Mouse (Mus musculus): Measurements from ENCODE around the gene Ceacam15. TPM values are rescaled to one million over a fixed set of nuclear protein-coding genes. Genes with fewer than 3 reads are reported as not detected.
"Not testable (repeated sequence)": the region's sequence is repeated elsewhere in the genome, so short reads cannot be mapped to it uniquely, and the experiment has no call there.

The Ceacam15 gene
- polyA plus RNA-seq, 1 experiment: not detected

DNA sequence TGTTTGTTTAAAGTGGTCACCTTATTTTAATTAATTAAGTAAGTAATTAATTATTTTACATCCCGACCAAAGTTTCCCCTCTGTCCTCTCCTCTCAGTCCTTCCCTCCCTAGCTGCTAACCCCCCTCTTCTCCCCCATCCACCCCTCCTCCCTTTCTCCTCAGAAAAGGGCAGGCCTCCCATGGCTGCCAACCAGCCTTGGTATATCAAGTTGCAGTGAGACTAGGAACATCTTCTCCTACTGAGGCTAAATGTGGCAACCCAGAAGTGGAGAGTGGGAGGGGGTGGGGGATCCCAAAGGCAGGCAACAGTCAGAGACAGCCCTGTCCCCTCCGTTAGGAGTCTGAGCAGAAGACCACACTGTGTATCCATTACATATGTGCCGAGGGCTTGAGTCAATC, 40.4 kb downstream of the Ceacam15 start:
- Histone ChIP-seq H3K27me3 (ENCODE audit: control insufficient read depth) (no peaks in the 10 kb centered on the region), H3K4me1 (ENCODE audit: control insufficient read depth) (no peaks in the 10 kb centered on the region), H3K4me3 (replicated peaks) (no peak overlapping the region), H3K36me3 (ENCODE audit: control insufficient read depth) (no peaks in the 10 kb centered on the region), H3K9me3 (ENCODE audit: control insufficient read depth, low read length) (no peaks in the 10 kb centered on the region)
- no peak for TF ChIP-seq TAL1 (IDR thresholded peaks at IDR 0.05; ENCODE audit: low read length)
- no peak for TF ChIP-seq GATA1 (IDR thresholded peaks at IDR 0.05; ENCODE audit: low read length)

DNA sequence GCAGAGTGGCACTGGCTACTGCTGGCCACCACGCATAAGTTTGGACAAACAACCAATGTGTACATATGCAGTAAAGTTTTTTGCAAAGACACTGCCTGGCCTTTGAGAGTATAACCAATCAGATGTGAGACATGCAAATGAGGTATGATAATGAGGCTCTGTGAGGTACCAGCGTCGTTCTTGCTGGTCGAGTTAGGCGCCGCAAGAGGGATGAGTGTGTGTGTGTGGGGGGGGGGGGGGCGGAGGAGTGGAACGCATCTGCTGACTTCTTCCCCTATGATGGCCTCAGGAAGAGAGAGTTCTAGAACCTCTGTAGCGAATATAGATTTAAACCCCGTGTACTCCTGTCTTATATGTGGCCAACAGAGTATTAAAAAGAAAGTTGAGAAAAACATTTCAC, 41.6 kb downstream of the Ceacam15 start:
- not testable (repeated sequence) for H3K9me3 ChIP-seq (ENCODE audit: control insufficient read depth, low read length); H3K4me1 ChIP-seq (ENCODE audit: control insufficient read depth); H3K4me3 ChIP-seq (replicated peaks); H3K36me3 ChIP-seq (ENCODE audit: control insufficient read depth); H3K27me3 ChIP-seq (ENCODE audit: control insufficient read depth)

DNA sequence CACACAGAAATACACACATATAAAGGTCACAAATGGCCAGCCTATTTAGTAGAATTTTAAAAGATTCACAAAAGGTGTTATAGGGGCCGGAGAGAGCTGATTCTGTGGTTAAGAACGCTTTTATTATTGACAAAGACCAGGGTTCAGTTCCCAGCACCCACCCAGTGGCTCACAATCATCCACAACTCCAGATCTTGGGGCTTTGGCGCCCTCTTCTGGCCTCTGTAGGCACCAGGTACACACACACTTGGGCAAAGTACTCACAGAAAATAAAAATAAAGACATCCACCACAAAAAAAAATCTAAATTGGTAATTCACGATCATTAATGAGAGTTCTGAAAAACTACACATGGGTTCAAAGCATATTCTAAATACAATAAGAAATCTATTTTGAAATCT, 43.6 kb downstream of the Ceacam15 start:
- TF ChIP-seq TAL1 (IDR thresholded peaks at IDR 0.05; ENCODE audit: low read length) (no peak), GATA1 (IDR thresholded peaks at IDR 0.05; ENCODE audit: low read length) (no peak)
- Histone ChIP-seq H3K9me3 (ENCODE audit: control insufficient read depth, low read length) (no peaks in the 10 kb centered on the region), H3K36me3 (ENCODE audit: control insufficient read depth) (no peaks in the 10 kb centered on the region), H3K4me3 (replicated peaks) (no peak overlapping the region), H3K27me3 (ENCODE audit: control insufficient read depth) (no peaks in the 10 kb centered on the region), H3K4me1 (ENCODE audit: control insufficient read depth) (no peaks in the 10 kb centered on the region; the same call in 1 of the 2 replicates)

DNA sequence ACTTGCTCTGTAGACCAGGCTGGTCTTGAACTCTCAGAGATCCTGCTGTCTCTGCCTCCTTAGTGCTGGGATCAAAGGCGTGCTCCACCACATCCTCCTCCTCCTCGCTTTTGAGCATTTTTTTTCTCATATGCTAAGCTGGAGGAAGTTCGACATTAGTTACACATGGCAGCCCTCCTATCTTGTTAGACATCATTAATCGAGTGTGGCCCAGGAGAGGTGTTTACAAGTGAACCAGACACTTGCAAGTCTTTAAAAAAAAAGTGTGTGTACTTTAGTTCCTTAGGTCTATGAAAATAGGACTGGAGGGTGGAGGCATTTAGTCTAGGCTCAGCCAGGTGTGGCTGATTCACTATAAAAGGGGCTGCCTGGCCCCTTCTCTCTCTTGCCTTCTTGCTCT, 44.5 kb downstream of the Ceacam15 start:
- Histone ChIP-seq H3K9me3 (ENCODE audit: control insufficient read depth, low read length) (no peaks in the 10 kb centered on the region), H3K36me3 (ENCODE audit: control insufficient read depth) (no peaks in the 10 kb centered on the region), H3K4me1 (ENCODE audit: control insufficient read depth) (no peaks in the 10 kb centered on the region; the same call in 1 of the 2 replicates), H3K27me3 (ENCODE audit: control insufficient read depth) (no peaks in the 10 kb centered on the region), H3K4me3 (replicated peaks) (no peak overlapping the region)
- TF ChIP-seq TAL1 (IDR thresholded peaks at IDR 0.05; ENCODE audit: low read length) (no peak), GATA1 (IDR thresholded peaks at IDR 0.05; ENCODE audit: low read length) (no peak)

DNA sequence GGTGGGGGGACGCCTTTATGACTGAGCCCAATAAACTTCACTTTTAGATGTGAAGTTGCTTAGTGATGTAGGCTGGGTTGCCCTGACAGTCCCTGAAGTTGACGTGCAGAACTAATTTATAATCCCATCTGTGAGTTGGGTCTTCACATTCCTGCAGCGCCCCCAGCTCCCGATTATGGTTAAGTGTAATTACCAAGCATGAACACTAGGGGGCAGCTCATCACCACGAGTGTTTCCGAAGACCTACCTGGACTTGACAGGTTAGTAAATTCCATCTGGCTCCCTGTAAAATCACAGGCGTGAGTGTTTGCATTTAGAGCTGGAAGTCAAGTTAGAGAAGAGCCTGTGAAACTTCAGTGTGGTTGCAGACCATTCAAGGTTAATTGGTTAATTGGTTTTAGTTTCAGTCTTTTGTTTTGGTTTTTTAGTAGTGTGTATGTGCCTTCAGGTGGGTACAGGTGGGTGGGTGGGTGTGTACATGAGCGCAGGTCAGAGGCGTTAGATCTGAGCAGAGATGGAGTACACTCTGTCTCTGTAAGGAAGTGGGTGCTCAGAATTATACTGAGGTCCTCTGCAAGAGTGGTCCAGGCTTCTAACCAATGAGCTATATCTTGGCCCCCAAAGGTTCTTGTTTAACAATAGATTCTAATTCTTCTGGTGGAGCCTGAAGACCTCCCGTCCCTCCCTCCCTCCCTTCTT, 45.8 kb downstream of the Ceacam15 start:
- TF ChIP-seq TAL1 (IDR thresholded peaks at IDR 0.05; ENCODE audit: low read length): no peak
- TF ChIP-seq GATA1 (IDR thresholded peaks at IDR 0.05; ENCODE audit: low read length): no peak
- Histone ChIP-seq H3K9me3 (ENCODE audit: control insufficient read depth, low read length) (no peaks in the 10 kb centered on the region), H3K4me1 (ENCODE audit: control insufficient read depth) (no peaks in the 10 kb centered on the region; the same call in 1 of the 2 replicates), H3K27me3 (ENCODE audit: control insufficient read depth) (no peaks in the 10 kb centered on the region), H3K36me3 (ENCODE audit: control insufficient read depth) (no peaks in the 10 kb centered on the region), H3K4me3 (replicated peaks) (no peak overlapping the region)

DNA sequence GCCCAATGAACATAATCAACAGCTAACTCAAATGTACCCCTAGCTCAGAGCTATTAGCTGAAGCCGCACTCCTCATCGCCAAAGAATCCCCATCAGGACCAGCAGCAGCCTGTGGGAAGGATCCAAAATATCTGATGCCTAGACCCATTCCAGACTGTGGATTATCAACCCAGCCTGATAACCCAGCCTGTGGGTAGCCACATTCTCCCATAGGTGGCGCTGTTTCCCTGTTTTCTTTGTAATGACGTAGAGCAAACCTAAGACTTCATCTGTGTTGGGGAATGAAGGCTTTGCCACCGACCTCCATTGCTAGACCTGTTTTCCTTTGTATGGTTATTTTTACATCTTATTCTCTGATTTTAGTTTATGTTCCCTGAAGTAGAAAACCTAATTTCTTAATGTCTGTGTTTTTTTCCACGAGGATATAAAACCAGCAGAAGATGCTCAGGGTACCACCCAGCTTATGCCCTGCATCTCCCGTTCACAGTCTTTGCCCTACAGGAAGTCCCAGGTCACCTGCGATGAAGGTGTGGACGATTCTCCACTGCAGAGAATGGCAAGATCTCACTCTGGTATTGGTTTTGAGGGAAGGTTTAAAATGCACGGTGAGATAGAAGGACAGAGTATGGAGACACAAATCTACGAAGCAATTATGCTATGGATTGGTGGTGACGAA, 47.3 kb downstream of the Ceacam15 start:
- Histone ChIP-seq H3K4me1 (ENCODE audit: control insufficient read depth) (no peaks in the 10 kb centered on the region; the same call in 1 of the 2 replicates), H3K4me3 (replicated peaks) (no peak overlapping the region), H3K36me3 (ENCODE audit: control insufficient read depth) (no peaks in the 10 kb centered on the region), H3K9me3 (ENCODE audit: control insufficient read depth, low read length) (no peaks in the 10 kb centered on the region), H3K27me3 (ENCODE audit: control insufficient read depth) (no peaks in the 10 kb centered on the region)
- TF ChIP-seq TAL1 (IDR thresholded peaks at IDR 0.05; ENCODE audit: low read length) (no peak), GATA1 (IDR thresholded peaks at IDR 0.05; ENCODE audit: low read length) (no peak)

DNA sequence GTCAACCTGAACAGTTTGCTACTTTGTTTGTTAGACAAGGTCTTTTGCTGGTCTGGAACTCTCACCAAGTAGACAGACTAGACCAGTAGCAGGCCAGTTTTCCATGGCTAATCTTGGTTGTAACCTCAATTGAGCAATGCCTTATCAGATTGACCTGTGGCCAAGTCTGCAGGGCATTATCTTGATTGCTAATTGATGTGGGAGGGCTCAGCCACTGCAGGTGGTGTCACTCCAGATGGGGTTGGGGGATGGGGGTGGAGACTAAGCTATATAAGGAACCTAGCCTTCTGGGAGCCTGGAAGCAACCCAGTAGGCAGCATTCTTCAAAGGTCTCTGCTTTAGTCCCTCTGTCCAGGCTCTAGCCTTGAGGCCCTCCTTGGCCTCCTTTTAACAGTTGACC, 51.8 kb downstream of the Ceacam15 start:
- Histone ChIP-seq H3K9me3 (ENCODE audit: control insufficient read depth, low read length) (no peaks in the 10 kb centered on the region), H3K4me1 (ENCODE audit: control insufficient read depth) (no peaks in the 10 kb centered on the region; the same call in 1 of the 2 replicates), H3K27me3 (ENCODE audit: control insufficient read depth) (peaks cover 23% of the 10 kb centered on the region), H3K4me3 (replicated peaks) (no peak overlapping the region), H3K36me3 (ENCODE audit: control insufficient read depth) (no peaks in the 10 kb centered on the region)
- TF ChIP-seq GATA1 (IDR thresholded peaks at IDR 0.05; ENCODE audit: low read length): no peak

DNA sequence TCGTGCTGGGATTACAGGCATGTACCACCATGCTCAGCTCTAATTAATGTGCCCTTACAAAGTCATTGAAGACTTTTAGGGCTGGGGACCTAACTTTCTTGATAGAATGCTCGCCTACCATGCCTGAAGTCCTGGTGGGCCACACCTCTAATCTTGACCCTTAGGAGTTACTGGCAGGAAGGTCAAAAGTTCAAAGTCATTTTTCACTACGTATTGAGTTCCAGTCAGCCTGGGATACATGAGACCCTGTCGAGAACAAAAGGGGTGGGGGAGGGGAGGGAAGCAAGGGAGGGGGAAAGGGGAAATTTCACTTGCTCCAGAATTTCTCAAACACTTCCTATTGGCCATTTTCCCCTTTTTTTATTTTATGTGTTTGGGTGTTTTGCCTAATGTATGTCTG, 52.4 kb downstream of the Ceacam15 start:
- Histone ChIP-seq H3K27me3 (ENCODE audit: control insufficient read depth) (peaks cover 29% of the 10 kb centered on the region), H3K4me3 (replicated peaks) (no peak overlapping the region), H3K36me3 (ENCODE audit: control insufficient read depth) (no peaks in the 10 kb centered on the region), H3K4me1 (ENCODE audit: control insufficient read depth) (peaks cover 2% of the 10 kb centered on the region), H3K9me3 (ENCODE audit: control insufficient read depth, low read length) (no peaks in the 10 kb centered on the region)
- TF ChIP-seq GATA1 (IDR thresholded peaks at IDR 0.05; ENCODE audit: low read length) (no peak), TAL1 (IDR thresholded peaks at IDR 0.05; ENCODE audit: low read length) (no peak)

Other genes starting within 250 kb of the Ceacam15 start
- 11.3 and 15.4 TPM in 2 replicates for gene Tmem160, start 222.9 kb downstream of the Ceacam15 start, polyA plus RNA-seq (2012)
- gene Npas1, start 198.0 kb downstream of the Ceacam15 start, polyA plus RNA-seq (2012): not detected in 2 replicates
- 0.04 and 0.06 TPM in 2 replicates for gene Arhgap35, start 60.7 kb downstream of the Ceacam15 start, polyA plus RNA-seq (2012)
- not detected in 2 replicates for gene Ceacam9, start 46.2 kb upstream of the Ceacam15 start, polyA plus RNA-seq (2012)
- gene Ap2s1, start 62.7 kb upstream of the Ceacam15 start, polyA plus RNA-seq (2012): 136 and 162 TPM in 2 replicates
- 24.9 and 33.8 TPM in 2 replicates for gene Slc1a5, start 105.6 kb upstream of the Ceacam15 start, polyA plus RNA-seq (2012)
- 11.1 and 11.3 TPM in 2 replicates for gene Strn4, start 140.2 kb upstream of the Ceacam15 start, polyA plus RNA-seq (2012)
- 1.2 and 1.5 TPM in 2 replicates for gene Fkrp, start 141.0 kb upstream of the Ceacam15 start, polyA plus RNA-seq (2012)
- 0.61 and 0.66 TPM in 2 replicates for gene Prkd2, start 167.2 kb upstream of the Ceacam15 start, polyA plus RNA-seq (2012)
- gene Dact3, start 199.6 kb upstream of the Ceacam15 start, polyA plus RNA-seq (2012): 0.02 TPM in 2 replicates
- gene Gng8, start 216.1 kb upstream of the Ceacam15 start, polyA plus RNA-seq (2012): not detected in 2 replicates
- 0.01 and 0.04 TPM in 2 replicates for gene Ptgir, start 230.8 kb upstream of the Ceacam15 start, polyA plus RNA-seq (2012)
- gene Calm3, start 248.4 kb upstream of the Ceacam15 start, polyA plus RNA-seq (2012): 185 and 208 TPM in 2 replicates